ENCODE assay signal across 8 mouse cellular contexts in genomic region chr3:89268916-89269315, GRCm38 (mm10). TPM values are rescaled to one million over a fixed set of nuclear protein-coding genes. Genes with fewer than 3 reads are reported as not detected.
DNase-seq lines count a peak whose midpoint lies in the region; ATAC-seq and TF ChIP-seq lines count a peak whose summit lies in the region.

No protein-coding gene starts in this region.

- no peak for DNase-seq in heart, adult 2 months
- DNase-seq in heart, adult 9 months (ENCODE audit: low spot score in 2 of 2): no peak
- no peak for DNase-seq in limb, embryonic 14.5 days (ENCODE audit: low spot score)
- DNase-seq in stomach, postnatal 0 days (ENCODE audit: low spot score): no peak
- DNase-seq in testis, postnatal 10 days (ENCODE audit: low spot score): no peak

- H3K4me1 ChIP-seq in heart, adult 2 months (ENCODE audit: control insufficient read depth, insufficient read depth, low read length): peaks cover 16% of the 10 kb centered on the region
- H3K4me1 ChIP-seq in megakaryocyte, embryonic 14.5 days: peaks cover 59% of the 10 kb centered on the region
- peaks cover 30% of the 10 kb centered on the region for H3K4me1 ChIP-seq in limb, embryonic 14.5 days (ENCODE audit: control insufficient read depth, insufficient read depth, low read length)
- H3K4me1 ChIP-seq in stomach, postnatal 0 days (replicated peaks; ENCODE audit: control insufficient read depth, insufficient read depth): peaks cover 12% of the 10 kb centered on the region

- H3K4me2 ChIP-seq in limb, embryonic 14.5 days (replicated peaks; ENCODE audit: low read depth, low read length, severe bottlenecking): peak overlapping the region; percentile 54
- H3K4me2 ChIP-seq in stomach, postnatal 0 days (replicated peaks; ENCODE audit: low read depth): peak overlapping the region; percentile 69; the same call in 1 of the 2 replicates

- WGBS in heart, adult 2 months: 80% methylated on average over 8 of the region's 8 CpGs
- 55% methylated on average over 8 of the region's 8 CpGs for WGBS in limb, embryonic 14.5 days
- 76% methylated on average over 8 of the region's 8 CpGs for WGBS in stomach, postnatal 0 days

- no peak overlapping the region for H3K9ac ChIP-seq in heart, adult 2 months (ENCODE audit: low read depth, low read length)
- H3K9ac ChIP-seq in limb, embryonic 14.5 days (ENCODE audit: low read depth, low read length, severe bottlenecking): 0 out of 2 replicates have a peak overlapping the region, but pooled peaks have one; percentile 3
- H3K9ac ChIP-seq in stomach, postnatal 0 days (ENCODE audit: low read length): no peak overlapping the region; the same call in 1 of the 2 replicates

- H3K27ac ChIP-seq in heart, adult 2 months: peak overlapping the region; percentile 86
- H3K27ac ChIP-seq in limb, embryonic 14.5 days (replicated peaks; ENCODE audit: low read depth, low read length): no peak overlapping the region
- peak overlapping the region; percentile 82 for H3K27ac ChIP-seq in stomach, postnatal 0 days (replicated peaks)

- H3K36me3 ChIP-seq in heart, adult 2 months (ENCODE audit: control insufficient read depth, insufficient read depth, low read length): peaks cover 17% of the 10 kb centered on the region
- peaks cover 9% of the 10 kb centered on the region for H3K36me3 ChIP-seq in megakaryocyte, embryonic 14.5 days (replicated peaks; ENCODE audit: low read length)
- H3K36me3 ChIP-seq in limb, embryonic 14.5 days (ENCODE audit: control insufficient read depth, insufficient read depth, low read length): peaks cover 19% of the 10 kb centered on the region
- H3K36me3 ChIP-seq in stomach, postnatal 0 days (ENCODE audit: control insufficient read depth, insufficient read depth, low read length): peaks cover 9% of the 10 kb centered on the region

- peak overlapping the region; percentile 71 for H3K4me3 ChIP-seq in heart, adult 2 months
- peak overlapping the region; percentile 94 for H3K4me3 ChIP-seq in megakaryocyte, embryonic 14.5 days (replicated peaks)
- H3K4me3 ChIP-seq in limb, embryonic 14.5 days (replicated peaks; ENCODE audit: low read length): peak overlapping the region; percentile 53; the same call in 1 of the 2 replicates
- no peak overlapping the region for H3K4me3 ChIP-seq in stomach, postnatal 0 days (ENCODE audit: low read depth, low read length)

- no peaks in the 10 kb centered on the region for H3K9me3 ChIP-seq in megakaryocyte, embryonic 14.5 days
- H3K9me3 ChIP-seq in limb, embryonic 14.5 days (ENCODE audit: control insufficient read depth, low read length): no peaks in the 10 kb centered on the region
- no peaks in the 10 kb centered on the region for H3K9me3 ChIP-seq in stomach, postnatal 0 days (ENCODE audit: control insufficient read depth, low read length)

- no peak for TF ChIP-seq EP300 in heart, adult 2 months (IDR thresholded peaks at IDR 0.05; ENCODE audit: insufficient read depth, low read depth, low read length)
- TF ChIP-seq EP300 in stomach, postnatal 0 days (optimal IDR thresholded peaks at IDR 0.05): no peak

- intact Hi-C loops in heart, adult 2 months (cut with DNase I): no loop called here

- no peak for TF ChIP-seq POLR2A in heart, adult 2 months (IDR thresholded peaks at IDR 0.05; ENCODE audit: insufficient read depth, low read depth, low read length)
- TF ChIP-seq POLR2A in limb, embryonic 14.5 days (IDR thresholded peaks at IDR 0.05; ENCODE audit: borderline replicate concordance, extremely low read depth, insufficient read depth, insufficient read length): no peak

- no peak for ATAC-seq in megakaryocyte, adult 5-6 weeks (ENCODE audit: poor library complexity, severe bottlenecking)
- no peak for ATAC-seq in limb, embryonic 14.5 days (ENCODE audit: low FRiP score, low read depth)
- no peak for ATAC-seq in stomach, postnatal 0 days (ENCODE audit: low FRiP score, low TSS enrichment)
- no peak for ATAC-seq in monocyte, adult 5-6 weeks (replicated peaks; ENCODE audit: insufficient number of reproducible peaks, low FRiP score, low TSS enrichment, poor library complexity, severe bottlenecking)

- H3K79me2 ChIP-seq in heart, adult 2 months (replicated peaks; ENCODE audit: control insufficient read depth, insufficient read depth, low read length): peaks cover 2% of the 10 kb centered on the region

- no peak for TF ChIP-seq CTCF in heart, adult 2 months (IDR thresholded peaks at IDR 0.05)
- no peak for TF ChIP-seq CTCF in stomach, postnatal 0 days (IDR thresholded peaks at IDR 0.05; ENCODE audit: low read depth)

- H3K27me3 ChIP-seq in heart, adult 2 months (ENCODE audit: control insufficient read depth, insufficient read depth, low read length): no peaks in the 10 kb centered on the region
- peaks cover 17% of the 10 kb centered on the region for H3K27me3 ChIP-seq in megakaryocyte, embryonic 14.5 days (replicated peaks)
- H3K27me3 ChIP-seq in limb, embryonic 14.5 days (ENCODE audit: control insufficient read depth, insufficient read depth, low read length): no peaks in the 10 kb centered on the region
- no peaks in the 10 kb centered on the region for H3K27me3 ChIP-seq in stomach, postnatal 0 days (ENCODE audit: control insufficient read depth, insufficient read depth, low read length)

RNA-seq across cellular contexts. Expression of gene Slc50a1, which starts 1.5 kb away (rescaled TPM):
- 10 to 100 TPM; 17.3 to 23.3 TPM for total RNA-seq in heart, adult 2 months (2021)
- 105 and 111 TPM in 2 replicates for polyA plus RNA-seq in heart, adult 2 months (2012; rRNA removed)
- polyA plus RNA-seq in megakaryocyte, embryonic 14.5 days (2012; ENCODE audit: insufficient read depth, low replicate concordance): 7.0 and 25.0 TPM in 2 replicates
- 42.9 and 68.4 TPM in 2 replicates for total RNA-seq in megakaryocyte, adult 5-6 weeks (2015)
- 31.5 and 52.2 TPM in 2 replicates for total RNA-seq in megakaryocyte, adult 5-6 weeks (2017)
- polyA plus RNA-seq in limb, embryonic 14.5 days (2012; rRNA removed): 150 and 198 TPM in 2 replicates
- 90.8 and 95.6 TPM in 2 replicates for polyA plus RNA-seq in limb, embryonic 14.5 days (2014; fragmentation: Nextera tagmentation; extraction: Ambion mirVana)
- 107 and 113 TPM in 2 replicates for polyA plus RNA-seq in stomach, postnatal 0 days (2015; fragmentation: Nextera tagmentation; extraction: Ambion mirVana)
- 58.3 to 94.6 TPM (median 67.9 TPM) in 3 replicates for total RNA-seq in monocyte, adult 5-6 weeks (2017)

RNA-seq across cellular contexts. Expression of gene Dpm3, which starts 9.8 kb away (rescaled TPM):
- total RNA-seq in heart, adult 2 months (2021): 10 to 100 TPM; 54.3 to 58.2 TPM
- polyA plus RNA-seq in heart, adult 2 months (2012; rRNA removed): 140 and 160 TPM in 2 replicates
- polyA plus RNA-seq in megakaryocyte, embryonic 14.5 days (2012; ENCODE audit: insufficient read depth, low replicate concordance): 435 and 701 TPM in 2 replicates
- total RNA-seq in megakaryocyte, adult 5-6 weeks (2015): 84.6 and 95.5 TPM in 2 replicates
- 72.1 and 82.3 TPM in 2 replicates for total RNA-seq in megakaryocyte, adult 5-6 weeks (2017)
- polyA plus RNA-seq in limb, embryonic 14.5 days (2012; rRNA removed): 313 and 432 TPM in 2 replicates
- polyA plus RNA-seq in limb, embryonic 14.5 days (2014; fragmentation: Nextera tagmentation; extraction: Ambion mirVana): 165 and 173 TPM in 2 replicates
- 140 and 152 TPM in 2 replicates for polyA plus RNA-seq in stomach, postnatal 0 days (2015; fragmentation: Nextera tagmentation; extraction: Ambion mirVana)
- total RNA-seq in monocyte, adult 5-6 weeks (2017): 67.3 to 102 TPM (median 83.1 TPM) in 3 replicates

RNA-seq across cellular contexts. Expression of gene Efna1, which starts 12.0 kb away (rescaled TPM):
- total RNA-seq in heart, adult 2 months (2021): 10 to 100 TPM; 22.6 to 28.4 TPM
- polyA plus RNA-seq in heart, adult 2 months (2012; rRNA removed): 39.6 and 44.4 TPM in 2 replicates
- polyA plus RNA-seq in megakaryocyte, embryonic 14.5 days (2012; ENCODE audit: insufficient read depth, low replicate concordance): 0.16 TPM in 1 of 2 replicates, not detected in the other
- total RNA-seq in megakaryocyte, adult 5-6 weeks (2015): not detected in 2 replicates
- not detected in 2 replicates for total RNA-seq in megakaryocyte, adult 5-6 weeks (2017)
- polyA plus RNA-seq in limb, embryonic 14.5 days (2012; rRNA removed): 51.7 and 52.2 TPM in 2 replicates
- 42.2 and 48.1 TPM in 2 replicates for polyA plus RNA-seq in limb, embryonic 14.5 days (2014; fragmentation: Nextera tagmentation; extraction: Ambion mirVana)
- polyA plus RNA-seq in stomach, postnatal 0 days (2015; fragmentation: Nextera tagmentation; extraction: Ambion mirVana): 34.8 and 36.6 TPM in 2 replicates
- 0.38 to 0.39 TPM in 2 of 3 replicates, not detected in the other for total RNA-seq in monocyte, adult 5-6 weeks (2017)

RNA-seq across cellular contexts. Expression of gene Trim46, which starts 22.8 kb away (rescaled TPM):
- total RNA-seq in heart, adult 2 months (2021): under 1 TPM; 0.39 to 0.96 TPM
- 1.4 and 1.9 TPM in 2 replicates for polyA plus RNA-seq in heart, adult 2 months (2012; rRNA removed)
- 1.8 and 2.1 TPM in 2 replicates for polyA plus RNA-seq in megakaryocyte, embryonic 14.5 days (2012; ENCODE audit: insufficient read depth, low replicate concordance)
- 0.39 and 0.80 TPM in 2 replicates for total RNA-seq in megakaryocyte, adult 5-6 weeks (2015)
- 0.55 TPM in 1 of 2 replicates, not detected in the other for total RNA-seq in megakaryocyte, adult 5-6 weeks (2017)
- polyA plus RNA-seq in limb, embryonic 14.5 days (2012; rRNA removed): 19.0 and 25.4 TPM in 2 replicates
- polyA plus RNA-seq in limb, embryonic 14.5 days (2014; fragmentation: Nextera tagmentation; extraction: Ambion mirVana): 3.9 and 4.7 TPM in 2 replicates
- 2.7 and 3.3 TPM in 2 replicates for polyA plus RNA-seq in stomach, postnatal 0 days (2015; fragmentation: Nextera tagmentation; extraction: Ambion mirVana)
- total RNA-seq in monocyte, adult 5-6 weeks (2017): 0.53 to 2.3 TPM in 2 of 3 replicates, not detected in the other

RNA-seq across cellular contexts. Expression of gene Krtcap2, which starts 23.1 kb away (rescaled TPM):
- 10 to 100 TPM; 80.7 to 95.7 TPM for total RNA-seq in heart, adult 2 months (2021)
- 84.3 and 116 TPM in 2 replicates for polyA plus RNA-seq in heart, adult 2 months (2012; rRNA removed)
- polyA plus RNA-seq in megakaryocyte, embryonic 14.5 days (2012; ENCODE audit: insufficient read depth, low replicate concordance): 81.0 and 225 TPM in 2 replicates
- 142 and 167 TPM in 2 replicates for total RNA-seq in megakaryocyte, adult 5-6 weeks (2015)
- total RNA-seq in megakaryocyte, adult 5-6 weeks (2017): 159 and 189 TPM in 2 replicates
- 121 and 153 TPM in 2 replicates for polyA plus RNA-seq in limb, embryonic 14.5 days (2012; rRNA removed)
- polyA plus RNA-seq in limb, embryonic 14.5 days (2014; fragmentation: Nextera tagmentation; extraction: Ambion mirVana): 352 and 353 TPM in 2 replicates
- 266 and 314 TPM in 2 replicates for polyA plus RNA-seq in stomach, postnatal 0 days (2015; fragmentation: Nextera tagmentation; extraction: Ambion mirVana)
- total RNA-seq in monocyte, adult 5-6 weeks (2017): 53.3 to 77.9 TPM (median 61.9 TPM) in 3 replicates

Comparison
In these comparisons a context has a peak if more than half of its experiments do, and no peak if none do; other contexts are left out.
1. RNA of gene Efna1, which starts 12.0 kb away (polyA plus RNA-seq): 42.2 to 52.2 TPM in limb, embryonic 14.5 days, 39.6 to 44.4 TPM in heart, adult 2 months and 34.8 to 36.6 TPM in stomach, postnatal 0 days; 0.16 TPM in megakaryocyte, embryonic 14.5 days; every median in the first group is over 10 times any median in the second.